Mouse (Mus musculus): ENCODE measurements around the gene Lrba. TPM values are rescaled to one million over a fixed set of nuclear protein-coding genes. Genes with fewer than 3 reads are reported as not detected.

Lrba gene
- polyA plus RNA-seq, 1 experiment from 2014 or later: 4.1 TPM

DNA sequence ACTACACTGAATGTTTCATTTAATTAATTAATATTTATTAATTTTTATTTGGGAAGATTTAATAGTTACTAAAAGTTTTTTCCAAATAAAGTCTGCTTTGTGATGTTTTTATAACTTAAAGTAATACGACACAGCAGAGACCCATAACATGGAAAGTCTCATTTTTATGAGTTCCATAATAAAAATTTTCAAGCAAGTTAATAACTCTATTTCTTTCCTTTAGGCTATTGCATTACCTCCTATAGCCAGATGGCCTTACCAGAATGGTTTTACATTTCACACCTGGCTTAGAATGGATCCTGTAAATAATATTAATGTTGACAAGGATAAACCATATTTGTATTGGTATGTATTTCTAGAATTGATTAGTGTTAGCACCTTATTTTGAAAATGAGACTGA, 70.4 kb downstream of the Lrba start:
- Histone ChIP-seq H3K36me3 (ENCODE audit: control insufficient read depth, insufficient read depth, low read length) (no peaks in the 10 kb centered on the region), H3K27me3 (ENCODE audit: control insufficient read depth, insufficient read depth, low read length) (no peaks in the 10 kb centered on the region), H3K27ac (ENCODE audit: low read depth, low read length) (no peak overlapping the region), H3K4me1 (ENCODE audit: control insufficient read depth, insufficient read depth, low read length) (0 out of 2 replicates have a peak, but pooled peaks cover 4% of the 10 kb centered on the region), H3K4me3 (ENCODE audit: low read depth, low read length) (no peak overlapping the region), H3K4me2 (no peak overlapping the region), H3K9me3 (replicated peaks; ENCODE audit: control insufficient read depth, low read length) (no peaks in the 10 kb centered on the region), H3K9ac (ENCODE audit: low read depth, low read length) (no peak overlapping the region)
- 84% methylated on average over 1 of the region's 1 CpGs for WGBS (ENCODE audit: insufficient replicate concordance)
- no peak for ATAC-seq (replicated peaks; ENCODE audit: insufficient number of reproducible peaks, low FRiP score, low TSS enrichment)

DNA sequence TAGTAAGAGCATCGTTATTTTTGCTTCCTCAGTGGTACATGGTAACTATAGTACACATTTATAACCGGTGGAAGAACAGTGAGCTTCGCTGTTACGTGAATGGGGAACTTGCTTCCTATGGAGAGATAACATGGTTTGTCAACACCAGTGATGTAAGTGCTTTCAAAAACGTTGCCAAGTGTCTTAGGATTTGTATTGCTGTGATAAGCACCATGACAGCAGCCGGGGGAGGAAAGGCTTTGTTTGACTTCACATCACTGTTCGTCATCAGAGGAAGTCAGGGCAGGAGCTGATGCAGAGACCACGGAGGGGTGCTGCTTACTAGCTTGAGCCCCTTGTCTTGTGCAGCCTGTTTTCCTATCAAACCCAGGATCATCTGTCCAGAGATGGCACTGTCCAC, 71.7 kb downstream of the Lrba start:
- Histone ChIP-seq H3K27ac (ENCODE audit: low read depth, low read length) (no peak overlapping the region), H3K36me3 (ENCODE audit: control insufficient read depth, insufficient read depth, low read length) (no peaks in the 10 kb centered on the region), H3K4me2 (no peak overlapping the region), H3K4me3 (ENCODE audit: low read depth, low read length) (no peak overlapping the region), H3K4me1 (ENCODE audit: control insufficient read depth, insufficient read depth, low read length) (0 out of 2 replicates have a peak, but pooled peaks cover 4% of the 10 kb centered on the region), H3K9me3 (replicated peaks; ENCODE audit: control insufficient read depth, low read length) (no peaks in the 10 kb centered on the region), H3K9ac (ENCODE audit: low read depth, low read length) (no peak overlapping the region), H3K27me3 (ENCODE audit: control insufficient read depth, insufficient read depth, low read length) (no peaks in the 10 kb centered on the region)
- 18% methylated on average over 8 of the region's 8 CpGs for WGBS (ENCODE audit: insufficient replicate concordance)
- ATAC-seq (replicated peaks; ENCODE audit: insufficient number of reproducible peaks, low FRiP score, low TSS enrichment): no peak

DNA sequence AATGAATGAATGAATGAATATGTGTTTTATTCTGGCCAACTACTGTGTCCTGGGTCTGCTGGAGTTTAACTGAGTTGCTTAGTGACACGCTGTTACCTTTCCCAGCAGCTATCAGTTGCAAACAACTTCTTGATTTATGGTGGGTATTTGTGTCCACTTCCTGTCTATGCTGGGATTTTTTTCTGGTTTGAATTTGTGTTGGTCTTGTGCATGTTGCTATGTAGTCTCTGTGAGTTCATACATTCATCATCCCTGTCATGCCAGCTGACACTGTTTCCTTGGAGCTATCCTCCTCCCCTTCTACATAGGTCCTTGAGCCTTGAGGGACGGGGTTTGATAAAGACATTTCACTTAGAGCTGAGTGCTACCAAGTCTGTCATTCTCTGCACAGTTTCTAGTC, 84.4 kb downstream of the Lrba start:
- H3K4me2 ChIP-seq: no peak overlapping the region
- peaks cover 3% of the 10 kb centered on the region; the same call in 1 of the 2 replicates for H3K36me3 ChIP-seq (ENCODE audit: control insufficient read depth, insufficient read depth, low read length)
- no peak for ATAC-seq (replicated peaks; ENCODE audit: insufficient number of reproducible peaks, low FRiP score, low TSS enrichment)
- H3K4me1 ChIP-seq (ENCODE audit: control insufficient read depth, insufficient read depth, low read length): no peaks in the 10 kb centered on the region
- H3K9me3 ChIP-seq (replicated peaks; ENCODE audit: control insufficient read depth, low read length): no peaks in the 10 kb centered on the region
- WGBS (ENCODE audit: insufficient replicate concordance): 70% methylated on average over 2 of the region's 2 CpGs
- H3K4me3 ChIP-seq (ENCODE audit: low read depth, low read length): no peak overlapping the region
- no peaks in the 10 kb centered on the region for H3K27me3 ChIP-seq (ENCODE audit: control insufficient read depth, insufficient read depth, low read length)
- H3K27ac ChIP-seq (ENCODE audit: low read depth, low read length): no peak overlapping the region
- no peak overlapping the region for H3K9ac ChIP-seq (ENCODE audit: low read depth, low read length)

DNA sequence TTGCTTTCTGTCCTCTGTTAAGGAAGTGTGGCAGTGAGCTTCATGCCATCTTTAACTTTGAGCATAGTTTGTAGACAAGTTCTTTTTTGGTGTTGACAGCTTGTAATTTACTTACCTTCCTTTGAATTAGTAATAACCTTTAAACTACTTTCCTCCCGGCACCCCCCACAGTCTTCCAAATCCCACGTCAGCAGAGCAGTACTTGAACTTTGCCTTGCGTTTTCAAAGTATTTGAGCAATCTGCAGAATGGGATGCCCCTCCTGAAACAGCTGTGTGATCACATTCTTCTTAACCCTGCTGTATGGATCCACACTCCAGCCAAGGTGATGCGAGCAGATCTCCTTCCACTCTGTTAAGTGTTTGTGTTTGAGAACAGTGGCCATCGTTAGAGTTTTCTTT, 85.7 kb downstream of the Lrba start:
- no peak overlapping the region for H3K9ac ChIP-seq (ENCODE audit: low read depth, low read length)
- H3K4me1 ChIP-seq (ENCODE audit: control insufficient read depth, insufficient read depth, low read length): no peaks in the 10 kb centered on the region
- WGBS (ENCODE audit: insufficient replicate concordance): 63% methylated on average over 5 of the region's 5 CpGs
- H3K36me3 ChIP-seq (ENCODE audit: control insufficient read depth, insufficient read depth, low read length): no peaks in the 10 kb centered on the region
- H3K27ac ChIP-seq (ENCODE audit: low read depth, low read length): no peak overlapping the region
- H3K4me3 ChIP-seq (ENCODE audit: low read depth, low read length): no peak overlapping the region
- no peaks in the 10 kb centered on the region for H3K9me3 ChIP-seq (replicated peaks; ENCODE audit: control insufficient read depth, low read length)
- H3K4me2 ChIP-seq: no peak overlapping the region
- no peak for ATAC-seq (replicated peaks; ENCODE audit: insufficient number of reproducible peaks, low FRiP score, low TSS enrichment)
- no peaks in the 10 kb centered on the region for H3K27me3 ChIP-seq (ENCODE audit: control insufficient read depth, insufficient read depth, low read length)

DNA sequence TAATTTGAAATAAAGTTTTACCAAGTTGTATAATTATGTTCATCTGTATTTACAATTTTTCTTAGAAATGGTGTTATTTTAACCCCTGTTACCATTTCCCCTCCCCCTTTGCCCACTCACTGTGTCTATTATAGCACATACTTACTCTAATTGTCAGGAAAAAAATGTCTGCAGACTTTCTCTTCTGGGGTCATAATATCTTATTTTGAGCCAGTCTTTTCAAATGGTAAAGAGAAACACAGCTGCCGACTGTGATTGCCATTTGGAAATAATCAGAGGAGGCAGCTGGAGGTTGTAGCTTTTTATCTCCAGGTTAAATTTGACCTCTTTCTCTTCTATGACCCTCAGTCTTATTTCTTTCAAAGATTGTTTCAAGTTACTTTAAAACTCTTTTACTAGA, 86.9 kb downstream of the Lrba start:
- WGBS (ENCODE audit: insufficient replicate concordance): 35% methylated on average over 1 of the region's 1 CpGs
- Histone ChIP-seq H3K9ac (ENCODE audit: low read depth, low read length) (no peak overlapping the region), H3K36me3 (ENCODE audit: control insufficient read depth, insufficient read depth, low read length) (no peaks in the 10 kb centered on the region), H3K4me3 (ENCODE audit: low read depth, low read length) (no peak overlapping the region), H3K4me2 (no peak overlapping the region), H3K27me3 (ENCODE audit: control insufficient read depth, insufficient read depth, low read length) (no peaks in the 10 kb centered on the region), H3K27ac (ENCODE audit: low read depth, low read length) (no peak overlapping the region), H3K9me3 (replicated peaks; ENCODE audit: control insufficient read depth, low read length) (no peaks in the 10 kb centered on the region), H3K4me1 (ENCODE audit: control insufficient read depth, insufficient read depth, low read length) (no peaks in the 10 kb centered on the region)
- no peak for ATAC-seq (replicated peaks; ENCODE audit: insufficient number of reproducible peaks, low FRiP score, low TSS enrichment)

DNA sequence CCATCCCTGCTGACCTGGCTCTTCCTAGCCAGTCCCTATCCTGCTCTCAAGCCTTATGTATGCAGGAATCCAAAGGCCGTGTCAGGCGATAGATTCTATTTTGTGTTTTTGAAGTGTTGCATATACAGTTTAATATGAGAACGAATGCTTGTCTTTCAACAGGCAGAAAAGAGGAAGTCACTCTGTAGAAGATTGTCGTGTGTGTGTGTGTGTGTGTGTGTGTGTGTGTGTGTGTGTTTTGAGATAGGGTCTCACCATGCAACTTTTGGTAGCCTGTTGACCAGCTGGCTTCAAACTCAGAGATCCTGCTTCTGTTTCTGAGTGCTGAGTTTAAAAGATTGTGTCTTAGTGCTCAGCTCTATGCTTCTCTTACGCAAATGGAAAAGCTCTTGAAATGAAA, 93.2 kb downstream of the Lrba start:
- Histone ChIP-seq H3K4me1 (ENCODE audit: control insufficient read depth, insufficient read depth, low read length) (no peaks in the 10 kb centered on the region), H3K4me3 (ENCODE audit: low read depth, low read length) (no peak overlapping the region), H3K9ac (ENCODE audit: low read depth, low read length) (no peak overlapping the region), H3K9me3 (replicated peaks; ENCODE audit: control insufficient read depth, low read length) (no peaks in the 10 kb centered on the region), H3K36me3 (ENCODE audit: control insufficient read depth, insufficient read depth, low read length) (no peaks in the 10 kb centered on the region), H3K4me2 (no peak overlapping the region), H3K27ac (ENCODE audit: low read depth, low read length) (no peak overlapping the region), H3K27me3 (ENCODE audit: control insufficient read depth, insufficient read depth, low read length) (no peaks in the 10 kb centered on the region)
- ATAC-seq (replicated peaks; ENCODE audit: insufficient number of reproducible peaks, low FRiP score, low TSS enrichment): no peak
- 83% methylated on average over 5 of the region's 5 CpGs for WGBS (ENCODE audit: insufficient replicate concordance)

DNA sequence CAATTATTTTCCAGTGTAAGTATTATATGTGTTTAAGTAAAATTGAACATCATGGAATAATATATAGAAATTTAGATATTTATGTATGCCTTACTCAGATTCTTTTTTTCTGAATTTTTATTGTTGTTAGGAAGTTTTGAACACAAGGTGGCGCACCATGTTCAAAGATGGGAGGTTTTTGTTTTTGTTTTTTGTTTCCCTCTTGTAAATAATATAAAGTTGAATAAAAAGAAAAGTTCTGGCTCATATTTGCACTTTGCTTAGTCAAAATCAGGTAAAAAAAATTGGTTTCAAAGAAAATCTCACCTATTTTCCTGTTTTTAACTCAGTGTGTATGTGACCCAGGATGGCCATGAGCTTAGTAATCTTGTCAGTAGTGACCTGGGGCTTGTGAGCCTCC, 104.1 kb downstream of the Lrba start:
- no peak overlapping the region for H3K27ac ChIP-seq (ENCODE audit: low read depth, low read length)
- H3K36me3 ChIP-seq (ENCODE audit: control insufficient read depth, insufficient read depth, low read length): no peaks in the 10 kb centered on the region
- no peaks in the 10 kb centered on the region for H3K9me3 ChIP-seq (replicated peaks; ENCODE audit: control insufficient read depth, low read length)
- no peaks in the 10 kb centered on the region for H3K4me1 ChIP-seq (ENCODE audit: control insufficient read depth, insufficient read depth, low read length)
- ATAC-seq (replicated peaks; ENCODE audit: insufficient number of reproducible peaks, low FRiP score, low TSS enrichment): no peak
- no peak overlapping the region for H3K4me3 ChIP-seq (ENCODE audit: low read depth, low read length)
- H3K9ac ChIP-seq (ENCODE audit: low read depth, low read length): no peak overlapping the region
- H3K4me2 ChIP-seq: no peak overlapping the region
- no peaks in the 10 kb centered on the region for H3K27me3 ChIP-seq (ENCODE audit: control insufficient read depth, insufficient read depth, low read length)
- WGBS (ENCODE audit: insufficient replicate concordance): 31% methylated on average over 1 of the region's 1 CpGs

DNA sequence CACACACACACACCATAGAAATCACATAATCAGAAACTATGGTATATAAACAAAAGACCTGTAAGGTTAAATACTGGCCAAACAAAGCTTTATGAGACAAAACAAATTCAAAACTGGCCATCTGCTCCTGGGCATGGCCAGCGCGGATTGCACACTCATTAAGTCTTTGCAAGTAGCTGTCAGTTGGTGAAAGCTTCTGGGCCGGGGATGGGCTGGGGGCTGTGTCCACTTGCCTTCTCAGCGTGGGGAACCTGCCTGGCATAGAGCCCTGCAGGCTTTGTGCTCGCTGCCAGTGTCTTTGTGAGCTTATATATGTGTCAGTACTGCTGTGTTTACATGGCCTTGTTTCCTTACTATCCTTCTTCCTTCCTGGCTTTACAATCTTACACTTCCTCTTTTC, 118.8 kb downstream of the Lrba start:
- no peak overlapping the region for H3K4me2 ChIP-seq
- no peaks in the 10 kb centered on the region for H3K4me1 ChIP-seq (ENCODE audit: control insufficient read depth, insufficient read depth, low read length)
- H3K9ac ChIP-seq (ENCODE audit: low read depth, low read length): no peak overlapping the region
- no peaks in the 10 kb centered on the region for H3K9me3 ChIP-seq (replicated peaks; ENCODE audit: control insufficient read depth, low read length)
- no peak for ATAC-seq (replicated peaks; ENCODE audit: insufficient number of reproducible peaks, low FRiP score, low TSS enrichment)
- H3K4me3 ChIP-seq (ENCODE audit: low read depth, low read length): no peak overlapping the region
- H3K36me3 ChIP-seq (ENCODE audit: control insufficient read depth, insufficient read depth, low read length): no peaks in the 10 kb centered on the region
- H3K27me3 ChIP-seq (ENCODE audit: control insufficient read depth, insufficient read depth, low read length): no peaks in the 10 kb centered on the region
- WGBS (ENCODE audit: insufficient replicate concordance): 73% methylated on average over 5 of the region's 5 CpGs
- H3K27ac ChIP-seq (ENCODE audit: low read depth, low read length): no peak overlapping the region

DNA sequence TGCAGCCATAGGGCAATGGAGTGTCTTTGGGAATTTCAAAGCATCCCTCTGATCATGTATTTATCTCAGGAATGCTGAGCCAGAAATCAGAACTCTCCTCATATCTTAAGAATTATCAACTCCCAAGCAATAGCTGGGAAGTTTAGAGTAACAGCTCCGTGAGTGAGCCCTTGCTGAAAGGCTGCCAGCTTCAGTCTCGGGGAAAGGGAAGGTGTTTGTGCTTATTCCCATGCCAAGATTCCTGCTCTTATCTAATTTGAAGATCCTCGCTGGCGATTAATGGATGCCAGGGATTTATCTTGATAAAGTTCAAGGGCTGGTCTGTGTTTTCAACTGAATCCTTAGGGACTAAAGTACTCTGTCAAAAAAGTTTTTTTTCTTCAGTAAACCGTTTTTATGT, 138.0 kb downstream of the Lrba start:
- Histone ChIP-seq H3K27ac (ENCODE audit: low read depth, low read length) (no peak overlapping the region), H3K4me3 (ENCODE audit: low read depth, low read length) (no peak overlapping the region), H3K9me3 (replicated peaks; ENCODE audit: control insufficient read depth, low read length) (no peaks in the 10 kb centered on the region), H3K4me1 (ENCODE audit: control insufficient read depth, insufficient read depth, low read length) (no peaks in the 10 kb centered on the region), H3K36me3 (ENCODE audit: control insufficient read depth, insufficient read depth, low read length) (no peaks in the 10 kb centered on the region), H3K4me2 (no peak overlapping the region), H3K9ac (ENCODE audit: low read depth, low read length) (no peak overlapping the region), H3K27me3 (ENCODE audit: control insufficient read depth, insufficient read depth, low read length) (no peaks in the 10 kb centered on the region)
- no peak for ATAC-seq (replicated peaks; ENCODE audit: insufficient number of reproducible peaks, low FRiP score, low TSS enrichment)
- WGBS (ENCODE audit: insufficient replicate concordance): 23% methylated on average over 5 of the region's 5 CpGs

Data from heart, embryonic 11.5 days (tissue).